Mouse (Mus musculus) ES-Bruce4 (cell line): ENCODE results near the gene Myh1. TPM values are rescaled to one million over a fixed set of nuclear protein-coding genes. Genes with fewer than 3 reads are reported as not detected.

ENCODE experiments used
- H3K27ac ChIP-seq: 2 replicates; pipeline ENCODE4 v1.5.1; 2012; ENCODE audit warnings: low read length, inconsistent platforms; ENCODE audit not compliant: insufficient read depth
- H3K27me3 ChIP-seq: 2 replicates; pipeline ENCODE4 v1.6.1; 2012; ENCODE audit warnings: mild to moderate bottlenecking, low read length, inconsistent platforms; ENCODE audit not compliant: control insufficient read depth, poor library complexity, insufficient read depth, severe bottlenecking
- H3K36me3 ChIP-seq: 2 replicates; pipeline ENCODE4 v1.6.1; 2012; ENCODE audit warnings: inconsistent platforms, mild to moderate bottlenecking, low read length, moderate library complexity; ENCODE audit not compliant: control insufficient read depth, poor library complexity, insufficient read depth, severe bottlenecking
- H3K4me1 ChIP-seq: one replicate; pipeline ENCODE4 v1.8.1; 2011; ENCODE audit warnings: low read length; ENCODE audit not compliant: control insufficient read depth, insufficient read depth
- H3K4me3 ChIP-seq: 2 replicates; pipeline ENCODE4 v1.5.1; 2011; ENCODE audit warnings: low read depth, mild to moderate bottlenecking, low read length
- H3K9ac ChIP-seq: 2 replicates; pipeline ENCODE4 v1.6.1; 2012; ENCODE audit warnings: low read depth, mild to moderate bottlenecking, inconsistent platforms; ENCODE audit not compliant: poor library complexity, severe bottlenecking
- H3K9me3 ChIP-seq: replicated peaks from 2 replicates; pipeline ENCODE4 v1.6.1; 2012; ENCODE audit warnings: mild to moderate bottlenecking, low read length, inconsistent platforms; ENCODE audit not compliant: control insufficient read depth, poor library complexity, insufficient read depth, severe bottlenecking
- CTCF ChIP-seq: IDR thresholded peaks from one replicate; pipeline ENCODE4 v1.8.1; 2011; ENCODE audit warnings: low read depth, low read length
- EP300 ChIP-seq: IDR thresholded peaks from 2 replicates; pipeline ENCODE4 v1.6.1; 2011; ENCODE audit warnings: low read depth, low read length; ENCODE audit not compliant: insufficient read depth
- POLR2A ChIP-seq: IDR thresholded peaks from one replicate; pipeline ENCODE4 v1.8.1; 2011; ENCODE audit warnings: low read length; ENCODE audit not compliant: insufficient read depth
- polyA plus RNA-seq: library from polyadenylated mRNA; stranded (reverse); fragments of >200 nt; gene quantifications from 2 replicates; pipeline ENCODE4 v1.2.4, GENCODE M21; 2011; ENCODE audit warnings: low read depth; ENCODE audit not compliant: missing spikeins, insufficient read depth, insufficient read length

Gene Myh1
- polyA plus RNA-seq = not detected in 2 replicates

- Histone ChIP-seq H3K9me3 (peaks cover 3% of the 10 kb centered on the region; the same call in 1 of the 2 replicates), H3K36me3 (no peaks in the 10 kb centered on the region), H3K27ac (no peak within 1 kb of the TSS), H3K4me3 (no peak within 1 kb of the TSS), H3K9ac (no peak within 1 kb of the TSS), H3K4me1 (no peaks in the 10 kb centered on the region), H3K27me3 (0 out of 2 replicates have a peak, but pooled peaks cover 1% of the 10 kb centered on the region)
- TF ChIP-seq POLR2A (no peak), CTCF (no peak), EP300 (no peak)
Observed at GRCm38 (mm10) chr11:67199752-67200151, at the start of gene Myh1. Gene Myh1, plus strand, starts transcription at chr11:67200052.

DNA sequence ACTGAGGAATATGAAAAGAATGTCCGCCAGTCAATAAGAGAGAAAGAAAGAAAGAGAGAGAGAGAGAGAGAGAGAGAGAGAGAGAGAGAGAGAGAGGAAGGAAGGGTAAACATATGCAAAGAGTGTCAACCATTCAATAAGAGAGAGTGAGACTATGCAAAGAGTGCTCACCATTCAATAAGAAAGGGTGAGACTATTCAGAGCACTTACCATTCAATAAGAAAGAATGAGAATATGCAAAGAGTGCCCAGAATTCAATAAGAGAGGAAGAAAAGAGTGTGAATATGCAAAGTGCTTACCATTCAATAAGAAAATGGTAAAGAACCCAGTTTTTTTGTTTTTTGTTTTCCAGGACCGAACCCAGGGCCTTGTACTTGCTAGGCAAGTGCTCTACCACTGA is 49.6 kb upstream of the Myh1 start:
- Histone ChIP-seq H3K9me3 (no peaks in the 10 kb centered on the region; the same call in 1 of the 2 replicates), H3K9ac (no peak overlapping the region), H3K36me3 (no peaks in the 10 kb centered on the region), H3K4me1 (no peaks in the 10 kb centered on the region), H3K27ac (no peak overlapping the region), H3K4me3 (no peak overlapping the region), H3K27me3 (no peaks in the 10 kb centered on the region; the same call in 1 of the 2 replicates)
- TF ChIP-seq POLR2A (no peak), CTCF (no peak), EP300 (no peak)

GRCm38 (mm10) chr11:67151159-67151558 is 48.7 kb upstream of the Myh1 start:
- Histone ChIP-seq H3K9ac (no peak overlapping the region), H3K9me3 (no peaks in the 10 kb centered on the region; the same call in 1 of the 2 replicates), H3K27me3 (no peaks in the 10 kb centered on the region; the same call in 1 of the 2 replicates), H3K27ac (no peak overlapping the region), H3K36me3 (no peaks in the 10 kb centered on the region), H3K4me1 (no peaks in the 10 kb centered on the region), H3K4me3 (no peak overlapping the region)
- TF ChIP-seq POLR2A (no peak), CTCF (no peak), EP300 (no peak)

- no peak overlapping the region for H3K27ac ChIP-seq
- H3K27me3 ChIP-seq = no peaks in the 10 kb centered on the region; the same call in 1 of the 2 replicates
- H3K9ac ChIP-seq = no peak overlapping the region
- no peaks in the 10 kb centered on the region for H3K36me3 ChIP-seq
- H3K4me3 ChIP-seq = no peak overlapping the region
- no peaks in the 10 kb centered on the region; the same call in 1 of the 2 replicates for H3K9me3 ChIP-seq
- no peaks in the 10 kb centered on the region for H3K4me1 ChIP-seq
- TF ChIP-seq POLR2A = no peak
- no peak for TF ChIP-seq EP300
- no peak for TF ChIP-seq CTCF
Observed at GRCm38 (mm10) chr11:67151651-67152630, 47.9 kb upstream of the Myh1 start.

GRCm38 (mm10) chr11:67153123-67153522 is 46.7 kb upstream of the Myh1 start:
- no peak overlapping the region for H3K27ac ChIP-seq

More at GRCm38 (mm10) chr11:67153123-67153522, 46.7 kb upstream of the Myh1 start:
- no peaks in the 10 kb centered on the region for H3K4me1 ChIP-seq
- H3K9ac ChIP-seq = no peak overlapping the region
- no peak overlapping the region for H3K4me3 ChIP-seq
- H3K27me3 ChIP-seq = no peaks in the 10 kb centered on the region; the same call in 1 of the 2 replicates
- no peaks in the 10 kb centered on the region; the same call in 1 of the 2 replicates for H3K9me3 ChIP-seq
- TF ChIP-seq EP300 = no peak
- TF ChIP-seq POLR2A = no peak
- TF ChIP-seq CTCF = no peak
- H3K36me3 ChIP-seq = no peaks in the 10 kb centered on the region
